Mouse (Mus musculus) olfactory bulb, adult 2 months (tissue): ENCODE measurements around the gene Gm5767. TPM values are rescaled to one million over a fixed set of nuclear protein-coding genes. Genes with fewer than 3 reads are reported as not detected.

ENCODE experiments used
- H3K27ac ChIP-seq: fragments of 200-500 bp; 2 replicates; pipeline ENCODE4 v1.5.1; 2012; ENCODE audit warnings: low read depth, low read length; ENCODE audit not compliant: insufficient read depth
- H3K4me1 ChIP-seq: fragments of 200-500 bp; 2 replicates; pipeline ENCODE4 v1.6.1; 2012; ENCODE audit warnings: low read length; ENCODE audit not compliant: control insufficient read depth, insufficient read depth
- H3K4me3 ChIP-seq: fragments of 200-500 bp; 2 replicates; pipeline ENCODE4 v1.5.1; 2012; ENCODE audit warnings: mild to moderate bottlenecking, low read depth, low read length, moderate library complexity; ENCODE audit not compliant: insufficient read depth
- CTCF ChIP-seq: fragments of 200-500 bp; IDR thresholded peaks from 2 replicates; pipeline ENCODE4 v1.5.1; 2012; ENCODE audit warnings: low read depth, mild to moderate bottlenecking, low read length, moderate library complexity; ENCODE audit not compliant: insufficient read depth
- POLR2A ChIP-seq: fragments of 200-500 bp; IDR thresholded peaks from 2 replicates; pipeline ENCODE4 v1.6.1; 2012; ENCODE audit warnings: mild to moderate bottlenecking, low read depth, low read length, moderate library complexity; ENCODE audit not compliant: insufficient read depth
- WGBS: fragments of 180-500 bp; shearing (Covaris S2); methylation state at CpG from one replicate; pipeline ENCODE4 v1.1.7; 2018; 5-methylcytosine and 5-hydroxymethylcytosine counted together
- polyA plus RNA-seq: library from polyadenylated mRNA; stranded (reverse); fragments of >200 nt; gene quantifications from 2 replicates; pipeline ENCODE4 v1.2.4, GENCODE M21; 2012; ENCODE audit warnings: low replicate concordance; ENCODE audit not compliant: missing spikeins, insufficient read depth, insufficient read length

Gm5767 gene
- polyA plus RNA-seq, 1 experiment = not detected

- TF ChIP-seq POLR2A = no peak
- no peak for TF ChIP-seq CTCF
- H3K27ac ChIP-seq = no peak overlapping the region
- peaks cover 23% of the 10 kb centered on the region for H3K4me1 ChIP-seq
- 62% methylated on average over 6 of the region's 6 CpGs for WGBS
- no peak overlapping the region for H3K4me3 ChIP-seq
Observed at GRCm38 (mm10) chr16:8673343-8673742, 7.2 kb upstream of the Gm5767 start.

- Histone ChIP-seq H3K27ac (no peak overlapping the region), H3K4me1 (peaks cover 21% of the 10 kb centered on the region), H3K4me3 (no peak overlapping the region)
- 3% methylated on average over 8 of the region's 8 CpGs for WGBS
- no peak for TF ChIP-seq POLR2A
- TF ChIP-seq CTCF = peak; percentile 68
Observed at GRCm38 (mm10) chr16:8674165-8674564, 6.4 kb upstream of the Gm5767 start.

GRCm38 (mm10) chr16:8675559-8675958 lies 5.0 kb upstream of the Gm5767 start:
- TF ChIP-seq CTCF (no peak), POLR2A (no peak)
- Histone ChIP-seq H3K4me1 (peaks cover 10% of the 10 kb centered on the region), H3K27ac (no peak overlapping the region), H3K4me3 (no peak overlapping the region)
- WGBS = 89% methylated on average over 8 of the region's 8 CpGs

- WGBS = 86% methylated on average over 2 of the region's 2 CpGs
- no peak for TF ChIP-seq POLR2A
- TF ChIP-seq CTCF = no peak
- peaks cover 10% of the 10 kb centered on the region for H3K4me1 ChIP-seq
- no peak overlapping the region for H3K27ac ChIP-seq
- no peak overlapping the region for H3K4me3 ChIP-seq
Observed at GRCm38 (mm10) chr16:8676228-8676627, 4.3 kb upstream of the Gm5767 start.

- WGBS = 56% methylated on average over 4 of the region's 4 CpGs
- Histone ChIP-seq H3K4me1 (peaks cover 5% of the 10 kb centered on the region), H3K27ac (no peak overlapping the region), H3K4me3 (no peak overlapping the region)
- TF ChIP-seq POLR2A (no peak), CTCF (no peak)
Observed at GRCm38 (mm10) chr16:8676800-8677199, 3.8 kb upstream of the Gm5767 start.

GRCm38 (mm10) chr16:8678035-8678434 lies 2.5 kb upstream of the Gm5767 start:
- WGBS = 38% methylated on average over 5 of the region's 5 CpGs
- no peak overlapping the region for H3K4me3 ChIP-seq
- TF ChIP-seq CTCF (no peak), POLR2A (no peak)
- no peak overlapping the region for H3K27ac ChIP-seq
- 0 out of 2 replicates have a peak, but pooled peaks cover 2% of the 10 kb centered on the region for H3K4me1 ChIP-seq

- Histone ChIP-seq H3K4me1 (0 out of 2 replicates have a peak, but pooled peaks cover 2% of the 10 kb centered on the region), H3K27ac (no peak overlapping the region), H3K4me3 (no peak overlapping the region)
- TF ChIP-seq POLR2A (no peak), CTCF (no peak)
- WGBS = 78% methylated on average over 4 of the region's 4 CpGs
Observed at GRCm38 (mm10) chr16:8678676-8679075, 1.9 kb upstream of the Gm5767 start.

GRCm38 (mm10) chr16:8679780-8680179 lies 790 bp upstream of the Gm5767 start:
- Histone ChIP-seq H3K27ac (no peak overlapping the region), H3K4me3 (no peak overlapping the region), H3K4me1 (no peaks in the 10 kb centered on the region)
- no peak for TF ChIP-seq POLR2A
- TF ChIP-seq CTCF = no peak
- 81% methylated on average over 3 of the region's 3 CpGs for WGBS

GRCm38 (mm10) chr16:8685087-8685486 lies 4.5 kb downstream of the Gm5767 start:
- TF ChIP-seq POLR2A (no peak), CTCF (no peak)
- H3K27ac ChIP-seq = no peak overlapping the region
- 64% methylated on average over 4 of the region's 4 CpGs for whole genome bisulfite sequencing
- H3K4me1 ChIP-seq = peaks cover 18% of the 10 kb centered on the region
- no peak overlapping the region for H3K4me3 ChIP-seq
